Mouse (Mus musculus) right cerebral cortex, postnatal 25 days (tissue): ENCODE results near the gene Elmo1.

Source experiments
- DNase-seq: peaks from one replicate; pipeline ENCODE4 v3.0.0; 2022

Elmo1 gene

DNA sequence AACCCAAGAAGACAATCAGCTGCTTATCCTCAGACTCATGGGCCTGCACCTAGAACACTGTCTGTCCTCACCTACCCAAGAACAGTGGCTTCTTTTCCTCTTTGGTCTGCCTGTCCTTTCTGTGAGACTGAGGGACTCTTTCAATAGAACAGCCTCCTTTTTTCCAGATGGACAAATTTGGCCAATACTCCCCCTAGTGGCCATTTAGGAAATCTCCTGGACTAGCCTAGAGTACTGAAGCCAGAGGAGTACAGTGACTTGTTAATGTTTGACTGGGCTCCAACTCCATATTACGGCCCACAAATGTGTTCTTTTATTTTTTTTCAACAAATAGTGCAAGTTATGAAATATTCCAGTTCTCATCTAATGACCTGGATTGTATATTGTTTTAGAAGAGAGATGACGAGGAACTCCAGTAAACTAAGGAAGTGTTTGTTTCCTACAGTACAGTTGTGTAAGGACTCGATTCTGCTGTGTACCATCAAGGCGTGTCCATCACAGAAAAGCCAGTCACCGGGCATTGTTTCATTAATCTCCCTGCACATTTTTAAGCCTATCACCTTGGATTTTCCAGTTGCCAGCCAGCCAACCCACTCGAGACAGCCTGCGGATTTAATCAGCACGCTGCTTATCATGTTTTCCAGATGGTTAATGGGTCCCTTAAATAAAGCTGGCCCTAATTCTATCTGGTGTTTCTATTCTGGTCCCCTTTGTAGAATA lies 399.5 kb downstream of the Elmo1 start:
- no peak for DNase-seq

- DNase-seq: no peak
These were observed 400.6 kb downstream of the Elmo1 start for GRCm38 (mm10) chr13:20490860-20491594.

- no peak for DNase-seq
These were observed 401.3 kb downstream of the Elmo1 start for GRCm38 (mm10) chr13:20491666-20492065.

DNA sequence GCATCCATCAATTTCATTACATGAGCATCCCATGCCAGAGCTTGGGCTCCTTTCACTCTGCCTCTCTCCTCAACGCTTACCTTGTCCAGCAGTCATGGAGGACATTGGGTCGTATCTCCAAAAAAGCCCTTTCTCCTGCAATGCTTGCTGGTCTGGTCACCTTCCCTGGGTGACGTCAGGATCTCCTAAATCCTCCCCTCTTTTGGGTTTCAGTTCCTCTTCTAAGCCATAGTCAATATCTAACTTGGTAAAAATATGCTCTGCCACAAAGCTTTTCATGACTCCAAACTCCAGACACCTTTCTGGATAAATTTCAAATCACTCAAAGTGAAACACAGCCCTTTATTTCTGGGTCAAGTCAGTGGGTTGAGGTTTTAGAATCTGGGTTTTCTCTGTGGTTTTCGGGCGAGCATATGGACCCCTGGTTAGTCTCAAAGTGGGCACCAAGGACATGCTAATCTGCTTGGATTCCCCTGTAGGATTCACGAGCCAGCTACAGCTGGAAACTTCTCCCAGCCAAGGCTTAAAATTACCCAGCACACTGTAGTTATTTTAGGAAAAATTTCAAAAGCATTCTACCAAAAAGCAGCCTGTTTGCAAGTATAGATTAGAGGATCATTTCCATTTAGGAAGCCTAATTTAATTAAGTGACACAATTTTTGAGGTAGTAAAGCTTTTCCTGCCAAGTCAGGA lies 403.8 kb downstream of the Elmo1 start:
- DNase-seq: no peak

- DNase-seq: no peak
These were observed 411.5 kb downstream of the Elmo1 start for GRCm38 (mm10) chr13:20501923-20502322.

DNA sequence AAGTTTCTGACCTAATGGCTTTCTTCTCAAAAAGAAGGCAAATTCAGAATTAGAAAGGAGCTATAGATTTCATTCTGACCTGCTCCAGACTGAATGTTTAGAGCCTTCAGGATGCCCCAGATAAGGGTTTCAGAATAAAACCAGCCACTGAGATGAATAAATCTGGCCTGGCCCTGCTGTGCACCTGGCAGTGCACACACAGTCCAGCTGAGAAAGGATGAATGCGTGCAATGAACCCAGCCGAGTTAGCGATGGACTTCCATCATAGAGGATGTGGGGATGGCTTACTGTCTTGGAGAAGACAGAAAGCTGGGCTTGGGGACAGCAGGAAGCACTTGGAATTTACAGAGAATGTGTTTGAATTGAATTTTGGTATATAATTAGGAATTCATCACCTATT lies 413.0 kb downstream of the Elmo1 start:
- DNase-seq: no peak

- no peak for DNase-seq
These were observed 417.2 kb downstream of the Elmo1 start for GRCm38 (mm10) chr13:20507381-20508129.

DNA sequence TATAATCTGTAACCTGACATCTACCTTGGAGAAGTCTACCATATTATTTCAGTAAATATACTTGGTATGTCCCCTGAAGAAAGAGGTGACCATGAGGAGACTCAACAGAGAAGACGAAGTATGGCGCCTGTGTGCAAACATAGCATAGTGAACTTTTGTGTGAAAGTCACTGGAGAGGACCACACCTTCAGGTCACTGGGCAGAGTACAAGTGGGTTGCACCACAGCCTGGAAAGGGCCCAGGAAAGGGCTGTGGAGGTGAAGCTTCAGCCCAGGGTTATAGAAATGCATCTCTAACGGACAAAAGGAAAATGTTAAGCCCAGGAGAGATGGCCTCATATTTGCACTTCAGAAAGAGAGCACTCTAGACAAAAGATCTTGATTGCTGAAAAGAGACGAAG lies 420.6 kb downstream of the Elmo1 start:
- no peak for DNase-seq

GRCm38 (mm10) chr13:20512317-20513240 lies 422.2 kb downstream of the Elmo1 start:
- DNase-seq: peak; percentile 23

DNA sequence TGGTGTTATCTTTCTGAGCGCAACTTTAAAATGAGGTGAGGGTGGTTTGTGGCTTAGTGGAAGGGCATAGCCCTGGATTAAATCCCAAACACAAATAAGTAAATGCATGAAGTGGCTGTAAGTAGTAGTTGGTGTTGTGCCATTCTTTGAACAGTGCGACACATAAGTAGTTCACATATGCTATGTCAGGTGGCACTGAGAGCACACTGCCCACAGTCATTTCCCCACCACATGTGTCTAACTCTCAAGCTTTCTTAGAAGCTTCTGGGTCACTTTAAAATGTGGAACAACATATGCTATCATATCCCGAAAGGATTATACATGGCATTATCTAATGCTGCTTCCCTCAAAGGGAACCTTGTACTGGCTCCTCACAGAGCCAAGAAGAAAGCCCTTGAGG lies 424.3 kb downstream of the Elmo1 start:
- no peak for DNase-seq

- DNase-seq: no peak
These were observed 425.7 kb downstream of the Elmo1 start for GRCm38 (mm10) chr13:20516096-20516495.

- DNase-seq: no peak
These were observed 427.3 kb downstream of the Elmo1 start for GRCm38 (mm10) chr13:20517702-20518101.

- no peak for DNase-seq
These were observed 431.1 kb downstream of the Elmo1 start for GRCm38 (mm10) chr13:20521492-20521891.

- DNase-seq: no peak
These were observed 433.3 kb downstream of the Elmo1 start for GRCm38 (mm10) chr13:20523671-20524070.

GRCm38 (mm10) chr13:20525844-20526243 lies 435.4 kb downstream of the Elmo1 start:
- DNase-seq: no peak

DNA sequence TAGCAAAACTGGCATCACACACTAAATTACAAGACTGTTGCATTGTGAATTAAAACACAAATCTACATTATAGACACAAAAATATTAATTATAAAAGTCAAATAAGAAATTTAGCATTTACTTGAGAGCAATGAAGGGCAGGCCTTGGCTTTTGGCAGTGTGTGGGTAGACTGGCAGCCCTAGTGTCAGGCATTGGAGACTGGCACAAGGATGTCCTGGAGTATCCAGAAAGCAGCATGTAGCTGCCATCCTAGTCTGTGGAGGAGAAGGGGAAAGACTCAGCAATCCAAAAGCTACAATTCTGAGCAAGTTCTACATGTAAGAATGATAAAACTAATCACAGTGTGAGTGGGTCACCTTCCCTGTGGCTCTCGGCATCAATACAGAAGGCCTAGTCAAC lies 446.7 kb downstream of the Elmo1 start:
- DNase-seq: no peak

- no peak for DNase-seq
These were observed 447.1 kb downstream of the Elmo1 start for GRCm38 (mm10) chr13:20537487-20537886.

DNA sequence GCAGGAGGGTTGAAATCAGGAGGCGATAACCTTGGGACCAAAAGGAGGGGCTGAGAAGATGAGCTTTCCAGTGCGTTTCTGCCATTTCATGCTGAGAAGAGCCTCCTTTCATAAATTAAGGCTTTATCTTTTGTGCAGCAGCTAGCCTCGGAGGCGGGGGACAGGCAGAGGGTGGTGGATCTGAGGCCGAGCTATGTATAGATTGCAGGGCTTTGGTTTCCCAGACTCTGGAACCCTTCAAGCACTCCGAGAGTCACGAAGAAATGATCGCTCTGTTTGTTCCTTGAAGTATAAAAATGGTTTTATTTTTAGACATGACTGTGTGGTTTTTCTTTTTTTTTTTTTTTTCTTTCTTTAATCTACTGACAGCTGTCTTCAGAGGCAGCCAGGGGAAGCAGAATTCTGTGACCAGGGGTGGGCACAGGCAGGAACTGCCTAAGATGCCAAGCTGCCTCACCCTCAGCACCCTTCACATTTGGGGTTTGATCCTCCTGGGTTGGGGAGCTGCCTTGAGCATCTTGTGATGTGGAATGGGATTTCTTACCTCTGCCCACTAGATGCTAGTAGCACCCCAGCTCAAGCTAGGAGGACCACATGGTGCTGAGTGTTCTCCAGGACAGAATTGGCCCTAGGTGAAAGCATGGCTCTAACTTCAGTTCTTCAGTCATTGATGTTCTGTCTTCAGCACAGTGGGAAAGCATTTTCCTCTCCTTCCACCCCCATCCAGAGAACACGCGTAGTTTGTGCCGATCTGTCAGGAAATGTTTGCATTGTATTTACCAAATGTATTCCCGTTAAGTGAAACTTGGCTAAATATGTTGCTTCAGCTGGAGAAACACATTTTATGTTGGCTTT lies 448.0 kb downstream of the Elmo1 start:
- DNase-seq: no peak

DNA sequence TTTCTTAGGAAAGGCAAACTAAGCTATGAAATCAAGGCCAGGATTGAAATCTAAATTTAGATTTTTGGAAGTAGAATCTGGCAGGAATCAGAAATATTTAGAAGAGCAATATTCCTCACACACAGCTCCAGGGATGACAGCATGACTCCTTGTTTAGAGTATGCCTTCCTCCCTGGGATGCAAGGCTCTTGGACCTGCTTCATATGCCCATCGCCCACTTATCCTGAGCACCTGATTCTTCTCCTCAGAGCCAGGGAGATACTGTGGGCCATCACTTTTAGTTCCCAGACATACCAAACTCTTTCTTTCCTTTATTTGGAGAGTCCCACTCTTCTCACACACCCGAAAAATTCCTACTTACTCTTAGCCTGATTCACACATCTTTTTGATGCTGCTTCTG lies 449.2 kb downstream of the Elmo1 start:
- DNase-seq: no peak

- DNase-seq: no peak
These were observed 456.3 kb downstream of the Elmo1 start for GRCm38 (mm10) chr13:20546568-20547204.

- no peak for DNase-seq
These were observed 459.6 kb downstream of the Elmo1 start for GRCm38 (mm10) chr13:20549983-20550382.
